Mouse (Mus musculus): Measurements from ENCODE around the gene 9330182L06Rik. TPM values are rescaled to one million over a fixed set of nuclear protein-coding genes. Genes with fewer than 3 reads are reported as not detected.
A peak's percentile ranks its signal among the peaks of the same experiment; 100 is the strongest.

Gene 9330182L06Rik
- polyA plus RNA-seq, 1 experiment from 2014 or later, result 3.1 TPM

- peaks cover 16% of the 10 kb centered on the region for H3K4me1 ChIP-seq
- no peaks in the 10 kb centered on the region for H3K36me3 ChIP-seq
- no peaks in the 10 kb centered on the region for H3K9me3 ChIP-seq (replicated peaks)
- H3K27ac ChIP-seq (replicated peaks), result no peak overlapping the region; the same call in 1 of the 2 replicates
- no peak overlapping the region for H3K4me3 ChIP-seq
- 75% methylated on average over 8 of the region's 8 CpGs for WGBS
- no peaks in the 10 kb centered on the region for H3K27me3 ChIP-seq (ENCODE audit: low read depth, poor library complexity, severe bottlenecking)
- DNase-seq (ENCODE audit: low spot score), result no peak
These were observed 73.7 kb downstream of the 9330182L06Rik start for GRCm38 (mm10) chr5:9339511-9340173.

- 78% methylated on average over 5 of the region's 5 CpGs for WGBS
- Histone ChIP-seq H3K4me1 (peaks cover 8% of the 10 kb centered on the region), H3K27ac (replicated peaks) (no peak overlapping the region), H3K9me3 (replicated peaks) (no peaks in the 10 kb centered on the region), H3K36me3 (no peaks in the 10 kb centered on the region), H3K27me3 (ENCODE audit: low read depth, poor library complexity, severe bottlenecking) (no peaks in the 10 kb centered on the region), H3K4me3 (no peak overlapping the region)
- DNase-seq (ENCODE audit: low spot score), result no peak
These were observed 78.7 kb downstream of the 9330182L06Rik start for GRCm38 (mm10) chr5:9344581-9344980.

GRCm38 (mm10) chr5:9345038-9345617 lies 79.2 kb downstream of the 9330182L06Rik start:
- 91% methylated on average over 10 of the region's 10 CpGs for WGBS
- H3K27me3 ChIP-seq (ENCODE audit: low read depth, poor library complexity, severe bottlenecking), result no peaks in the 10 kb centered on the region
- no peak for DNase-seq (ENCODE audit: low spot score)
- H3K4me3 ChIP-seq, result no peak overlapping the region
- H3K27ac ChIP-seq (replicated peaks), result no peak overlapping the region
- no peaks in the 10 kb centered on the region for H3K9me3 ChIP-seq (replicated peaks)
- H3K4me1 ChIP-seq, result peaks cover 5% of the 10 kb centered on the region; the same call in 1 of the 2 replicates
- H3K36me3 ChIP-seq, result no peaks in the 10 kb centered on the region

- no peak overlapping the region for H3K27ac ChIP-seq (replicated peaks)
- no peaks in the 10 kb centered on the region for H3K9me3 ChIP-seq (replicated peaks)
- no peak for DNase-seq (ENCODE audit: low spot score)
- no peak overlapping the region for H3K4me3 ChIP-seq
- H3K27me3 ChIP-seq (ENCODE audit: low read depth, poor library complexity, severe bottlenecking), result no peaks in the 10 kb centered on the region
- H3K36me3 ChIP-seq, result no peaks in the 10 kb centered on the region
- H3K4me1 ChIP-seq, result peaks cover 5% of the 10 kb centered on the region; the same call in 1 of the 2 replicates
- 93% methylated on average over 3 of the region's 3 CpGs for WGBS
These were observed 79.7 kb downstream of the 9330182L06Rik start for GRCm38 (mm10) chr5:9345625-9346024.

GRCm38 (mm10) chr5:9346510-9346909 lies 80.6 kb downstream of the 9330182L06Rik start:
- H3K4me1 ChIP-seq, result peaks cover 5% of the 10 kb centered on the region; the same call in 1 of the 2 replicates
- DNase-seq (ENCODE audit: low spot score), result no peak
- H3K4me3 ChIP-seq, result no peak overlapping the region
- 79% methylated on average over 4 of the region's 4 CpGs for WGBS
- no peaks in the 10 kb centered on the region for H3K27me3 ChIP-seq (ENCODE audit: low read depth, poor library complexity, severe bottlenecking)
- no peaks in the 10 kb centered on the region for H3K9me3 ChIP-seq (replicated peaks)
- no peak overlapping the region for H3K27ac ChIP-seq (replicated peaks)
- no peaks in the 10 kb centered on the region for H3K36me3 ChIP-seq

- no peak overlapping the region for H3K4me3 ChIP-seq
- no peak overlapping the region for H3K27ac ChIP-seq (replicated peaks)
- DNase-seq (ENCODE audit: low spot score), result no peak
- no peaks in the 10 kb centered on the region for H3K36me3 ChIP-seq
- no peaks in the 10 kb centered on the region for H3K27me3 ChIP-seq (ENCODE audit: low read depth, poor library complexity, severe bottlenecking)
- no peaks in the 10 kb centered on the region for H3K4me1 ChIP-seq
- WGBS, result 87% methylated on average over 5 of the region's 5 CpGs
- no peaks in the 10 kb centered on the region for H3K9me3 ChIP-seq (replicated peaks)
These were observed 86.2 kb downstream of the 9330182L06Rik start for GRCm38 (mm10) chr5:9352163-9352562.

- H3K4me3 ChIP-seq, result no peak overlapping the region
- no peaks in the 10 kb centered on the region for H3K9me3 ChIP-seq (replicated peaks)
- no peaks in the 10 kb centered on the region for H3K4me1 ChIP-seq
- whole genome bisulfite sequencing, result 24% methylated on average over 1 of the region's 1 CpGs
- H3K27me3 ChIP-seq (ENCODE audit: low read depth, poor library complexity, severe bottlenecking), result no peaks in the 10 kb centered on the region
- H3K36me3 ChIP-seq, result no peaks in the 10 kb centered on the region
- H3K27ac ChIP-seq (replicated peaks), result no peak overlapping the region
- no peak for DNase-seq (ENCODE audit: low spot score)
These were observed 86.7 kb downstream of the 9330182L06Rik start for GRCm38 (mm10) chr5:9352646-9353045.

- 96% methylated on average over 1 of the region's 1 CpGs for WGBS
- DNase-seq (ENCODE audit: low spot score), result no peak
- Histone ChIP-seq H3K27ac (replicated peaks) (no peak overlapping the region), H3K4me1 (peaks cover 6% of the 10 kb centered on the region; the same call in 1 of the 2 replicates), H3K4me3 (no peak overlapping the region), H3K27me3 (ENCODE audit: low read depth, poor library complexity, severe bottlenecking) (no peaks in the 10 kb centered on the region), H3K9me3 (replicated peaks) (no peaks in the 10 kb centered on the region), H3K36me3 (no peaks in the 10 kb centered on the region)
These were observed 88.3 kb downstream of the 9330182L06Rik start for GRCm38 (mm10) chr5:9354257-9354656.

- Histone ChIP-seq H3K4me3 (no peak overlapping the region), H3K36me3 (no peaks in the 10 kb centered on the region), H3K4me1 (peaks cover 6% of the 10 kb centered on the region; the same call in 1 of the 2 replicates), H3K9me3 (replicated peaks) (no peaks in the 10 kb centered on the region), H3K27ac (replicated peaks) (peak overlapping the region; percentile 42; the same call in 1 of the 2 replicates), H3K27me3 (ENCODE audit: low read depth, poor library complexity, severe bottlenecking) (no peaks in the 10 kb centered on the region)
- no peak for DNase-seq (ENCODE audit: low spot score)
- 64% methylated on average over 2 of the region's 2 CpGs for WGBS
These were observed 92.2 kb downstream of the 9330182L06Rik start for GRCm38 (mm10) chr5:9358076-9358475.

- Histone ChIP-seq H3K4me1 (peaks cover 6% of the 10 kb centered on the region; the same call in 1 of the 2 replicates), H3K4me3 (no peak overlapping the region), H3K27ac (replicated peaks) (no peak overlapping the region), H3K27me3 (ENCODE audit: low read depth, poor library complexity, severe bottlenecking) (no peaks in the 10 kb centered on the region), H3K9me3 (replicated peaks) (no peaks in the 10 kb centered on the region), H3K36me3 (no peaks in the 10 kb centered on the region)
- no peak for DNase-seq (ENCODE audit: low spot score)
- 85% methylated on average over 7 of the region's 7 CpGs for WGBS
These were observed 96.2 kb downstream of the 9330182L06Rik start for GRCm38 (mm10) chr5:9361982-9362661.

- H3K4me3 ChIP-seq, result no peak overlapping the region
- H3K27me3 ChIP-seq (ENCODE audit: low read depth, poor library complexity, severe bottlenecking), result no peaks in the 10 kb centered on the region
- H3K27ac ChIP-seq (replicated peaks), result no peak overlapping the region
- no peak for DNase-seq (ENCODE audit: low spot score)
- H3K4me1 ChIP-seq, result no peaks in the 10 kb centered on the region
- 76% methylated on average over 1 of the region's 1 CpGs for WGBS
- no peaks in the 10 kb centered on the region for H3K9me3 ChIP-seq (replicated peaks)
- no peaks in the 10 kb centered on the region for H3K36me3 ChIP-seq
These were observed 99.0 kb downstream of the 9330182L06Rik start for GRCm38 (mm10) chr5:9364937-9365336.

- Histone ChIP-seq H3K27ac (replicated peaks) (no peak overlapping the region), H3K36me3 (no peaks in the 10 kb centered on the region), H3K9me3 (replicated peaks) (no peaks in the 10 kb centered on the region), H3K27me3 (ENCODE audit: low read depth, poor library complexity, severe bottlenecking) (no peaks in the 10 kb centered on the region), H3K4me3 (no peak overlapping the region), H3K4me1 (no peaks in the 10 kb centered on the region)
- 68% methylated on average over 11 of the region's 11 CpGs for WGBS
- no peak for DNase-seq (ENCODE audit: low spot score)
These were observed 102.2 kb downstream of the 9330182L06Rik start for GRCm38 (mm10) chr5:9367920-9368692.

Measured in midbrain, embryonic 10.5 days (tissue).